In the genomic region with DNA sequence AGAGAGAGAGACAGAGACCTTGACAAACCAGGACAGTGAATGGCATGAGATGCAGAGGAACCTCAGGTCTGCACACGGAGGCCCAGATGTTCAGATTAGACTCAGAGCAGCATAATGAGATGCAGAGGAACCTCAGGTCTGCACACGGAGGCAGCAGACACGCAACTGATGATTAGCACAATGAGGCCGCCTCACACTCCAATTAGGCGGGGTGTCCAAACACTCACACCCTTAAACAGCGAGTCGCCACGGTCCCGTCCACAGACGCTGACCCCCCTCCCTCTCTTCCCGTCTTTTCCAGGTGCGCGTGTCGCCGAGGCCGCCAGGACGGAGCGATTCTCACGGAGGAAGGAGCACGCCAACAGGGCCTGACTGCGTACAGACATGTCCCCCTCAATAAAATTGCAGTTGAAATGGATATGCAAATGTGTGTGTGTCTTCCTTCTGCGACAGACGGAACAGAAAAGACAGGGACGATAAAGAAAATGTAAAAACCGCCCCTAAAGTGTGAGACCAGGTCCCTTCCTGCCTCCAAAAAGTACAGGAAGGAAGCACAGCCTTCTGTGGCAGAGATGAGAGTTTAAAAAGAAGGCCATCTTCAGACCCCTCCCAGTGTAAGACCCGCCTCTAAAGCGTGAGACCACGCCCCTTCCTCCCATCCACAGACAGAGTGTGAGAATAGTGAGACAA, we compare ENCODE assay signal across 10 mouse cellular contexts. TPM values are rescaled to one million over a fixed set of nuclear protein-coding genes. Genes with fewer than 3 reads are reported as not detected.
DNase-seq lines count a peak whose midpoint lies in the region; ATAC-seq lines count a peak whose summit lies in the region.
"Not testable (repeated sequence)": the region's sequence is repeated elsewhere in the genome, so short reads cannot be mapped to it uniquely, and the experiment has no call there.
"Had no signal": no experiment of that assay in that cellular context is flagged by ENCODE, and none has a peak within 500 bp of the region (broad histone marks: within the 10 kb centered on the region; RNA-seq: fewer than 3 reads in every experiment).

No protein-coding gene starts in this region.

- H3K4me3 ChIP-seq in hindbrain, embryonic 12.5 days, result not testable (repeated sequence)

- H3K9ac ChIP-seq in hindbrain, embryonic 12.5 days, result not testable (repeated sequence)

- WGBS in hindbrain, embryonic 12.5 days, result 73% methylated on average over 28 of the region's 28 CpGs

- ATAC-seq in common myeloid progenitor, adult 5-6 weeks (replicated peaks; ENCODE audit: low read depth, poor library complexity, severe bottlenecking), result peak; percentile 9
- peak; percentile 15; the same call in 1 of the 2 replicates for ATAC-seq in hindbrain, embryonic 12.5 days (ENCODE audit: low FRiP score)
- ATAC-seq in megakaryocyte, adult 5-6 weeks (ENCODE audit: poor library complexity, severe bottlenecking), result 0 out of 2 replicates have a peak, but pooled peaks have one; percentile 1

- H3K36me3 ChIP-seq in hindbrain, embryonic 12.5 days, result peaks cover 36% of the 10 kb centered on the region

- peak; percentile 90 for DNase-seq in R1 (ENCODE audit: low read depth, low spot score)
- peak; percentile 23 to 35 for DNase-seq in frontal cortex, postnatal 25 days (ENCODE audit: low spot score in 2 of 2)
- peak; percentile 21 to 47 for DNase-seq in layer of hippocampus, postnatal 10 days (ENCODE audit: low spot score in 2 of 2)
- DNase-seq in right cerebral cortex, postnatal 10 days (ENCODE audit: low spot score in 2 of 2), result peak; percentile 74 to 76
- peak; percentile 66 for DNase-seq in urinary bladder, postnatal 25 days (ENCODE audit: low spot score)

- not testable (repeated sequence) for H3K4me2 ChIP-seq in hindbrain, embryonic 12.5 days (replicated peaks)

- H3K9me3 ChIP-seq in hindbrain, embryonic 12.5 days (replicated peaks), result peaks cover 41% of the 10 kb centered on the region

- H3K4me1 ChIP-seq in hindbrain, embryonic 12.5 days, result not testable (repeated sequence)

- not testable (repeated sequence) for H3K27me3 ChIP-seq in hindbrain, embryonic 12.5 days

- not testable (repeated sequence) for H3K27ac ChIP-seq in hindbrain, embryonic 12.5 days

RNA-seq across cellular contexts. Expression of gene Gm21860, which starts 15.6 kb away (rescaled TPM):
- not detected in 2 replicates for total RNA-seq in common myeloid progenitor, adult 5-6 weeks (2017)
- polyA plus RNA-seq in hindbrain, embryonic 12.5 days (2016; fragmentation: Nextera tagmentation; extraction: Ambion mirVana), result not detected in 2 replicates
- not detected for total RNA-seq in layer of hippocampus, postnatal 10 days (2021)
- total RNA-seq in megakaryocyte, adult 5-6 weeks (2015), result not detected in 2 replicates
- not detected in 2 replicates for total RNA-seq in megakaryocyte, adult 5-6 weeks (2017)
- total RNA-seq: left cerebral cortex, postnatal 14 days had no signal
- polyA plus RNA-seq: small intestine, adult 2 months had no signal

RNA-seq across cellular contexts. Expression of gene Gm47283, which starts 45.6 kb away (rescaled TPM):
- not detected in 2 replicates for total RNA-seq in common myeloid progenitor, adult 5-6 weeks (2017)
- polyA plus RNA-seq in hindbrain, embryonic 12.5 days (2016; fragmentation: Nextera tagmentation; extraction: Ambion mirVana), result not detected in 2 replicates
- total RNA-seq in layer of hippocampus, postnatal 10 days (2021), result not detected
- not detected in 2 replicates for total RNA-seq in megakaryocyte, adult 5-6 weeks (2015)
- not detected in 2 replicates for total RNA-seq in megakaryocyte, adult 5-6 weeks (2017)
- total RNA-seq: left cerebral cortex, postnatal 14 days had no signal
- polyA plus RNA-seq: small intestine, adult 2 months had no signal

Comparison
In these comparisons a context has a peak if more than half of its experiments do, and no peak if none do; other contexts are left out.
1. DNase-seq: peak in every context shown above with its lines; median percentile 90 in R1; 75 in right cerebral cortex, postnatal 10 days; 66 in urinary bladder, postnatal 25 days; 34 in layer of hippocampus, postnatal 10 days; 29 in frontal cortex, postnatal 25 days.